Mouse (Mus musculus): ENCODE results near the gene Gm10643. TPM values are rescaled to one million over a fixed set of nuclear protein-coding genes. Genes with fewer than 3 reads are reported as not detected.

Gm10643 gene
- polyA plus RNA-seq, 1 experiment, result 0.82 TPM

DNA sequence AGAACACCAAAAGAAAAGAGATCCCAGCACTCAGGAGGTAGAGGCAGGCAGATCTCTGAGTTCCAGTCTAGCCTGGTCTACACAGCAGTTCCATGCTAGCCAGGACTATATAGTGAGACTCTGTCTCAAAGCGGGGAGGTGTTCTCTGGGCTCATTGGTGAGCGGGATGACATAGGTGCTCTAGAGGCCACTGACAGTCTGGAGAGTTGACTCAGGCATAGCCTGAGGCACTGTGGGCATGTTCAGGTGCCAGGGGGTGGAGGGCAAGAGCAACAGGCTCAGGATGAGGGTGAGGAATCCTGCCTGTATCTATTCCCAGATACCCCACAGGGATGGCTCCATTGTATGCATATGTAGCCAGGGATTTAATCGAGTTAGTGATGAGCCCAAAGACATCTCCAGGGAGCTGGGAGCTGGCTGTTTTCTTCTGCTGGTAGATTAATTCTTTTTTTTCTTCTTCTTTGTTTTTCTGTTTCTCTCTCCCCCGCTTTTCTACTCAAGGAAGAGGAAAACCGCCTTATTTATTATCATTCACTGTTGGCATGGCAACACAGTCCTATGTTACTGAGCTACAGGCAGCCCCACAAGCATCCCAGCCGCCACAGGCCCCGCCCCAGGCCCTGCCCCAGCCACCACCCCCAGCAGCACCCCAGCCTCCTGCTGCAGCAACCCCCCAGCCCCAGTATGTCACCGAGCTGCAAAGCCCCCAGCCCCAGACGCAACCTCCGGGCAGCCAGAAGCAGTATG is 8.5 kb upstream of the Gm10643 start:
- no peak for DNase-seq (ENCODE audit: low read depth, low spot score)
- WGBS, result 58% methylated on average over 10 of the region's 10 CpGs

DNA sequence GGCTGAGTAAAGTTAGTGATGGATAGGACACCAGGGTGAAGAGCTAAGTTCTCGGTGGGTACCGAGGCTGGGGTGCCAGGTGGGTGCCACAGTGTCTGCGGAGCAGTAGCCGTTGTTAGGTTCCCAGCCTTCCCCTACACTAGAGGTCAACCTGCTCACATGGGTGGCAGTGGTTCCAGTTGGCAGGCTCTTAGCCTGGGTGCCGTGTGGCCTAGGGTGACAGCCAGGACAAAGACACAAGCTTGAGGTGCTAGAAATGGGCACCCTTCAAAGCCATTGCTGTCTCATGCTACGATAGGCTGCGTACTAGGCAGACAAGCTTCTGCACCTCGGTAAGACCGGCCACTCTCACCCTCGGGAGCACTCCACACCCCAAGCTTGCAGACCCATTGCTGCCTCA is 7.4 kb upstream of the Gm10643 start:
- WGBS, result 87% methylated on average over 10 of the region's 10 CpGs

DNA sequence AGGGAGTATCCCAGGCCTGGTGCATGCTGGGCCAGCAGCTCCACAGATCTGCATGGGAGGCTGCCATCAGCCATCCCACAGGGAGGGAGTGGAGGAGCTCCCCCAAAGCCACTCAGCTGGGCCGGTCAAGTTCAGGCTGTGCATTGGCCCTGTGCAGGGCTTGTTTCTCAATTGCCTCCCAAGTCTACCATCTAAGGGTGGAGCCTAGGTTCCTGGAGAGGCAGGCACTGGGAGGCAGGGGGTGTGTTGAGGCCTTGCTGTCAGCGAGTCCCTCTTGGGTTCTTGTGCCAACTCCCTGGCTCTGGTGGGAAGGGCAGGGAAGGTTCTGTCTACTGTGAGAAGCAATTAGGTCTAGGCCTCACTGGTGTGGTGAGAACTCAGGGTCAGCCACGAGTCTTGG is 7.0 kb upstream of the Gm10643 start:
- WGBS, result 64% methylated on average over 3 of the region's 3 CpGs
- DNase-seq (ENCODE audit: low read depth, low spot score), result no peak

More for the DNA sequence above, 7.4 kb upstream of the Gm10643 start:
- no peak for DNase-seq (ENCODE audit: low read depth, low spot score)

DNA sequence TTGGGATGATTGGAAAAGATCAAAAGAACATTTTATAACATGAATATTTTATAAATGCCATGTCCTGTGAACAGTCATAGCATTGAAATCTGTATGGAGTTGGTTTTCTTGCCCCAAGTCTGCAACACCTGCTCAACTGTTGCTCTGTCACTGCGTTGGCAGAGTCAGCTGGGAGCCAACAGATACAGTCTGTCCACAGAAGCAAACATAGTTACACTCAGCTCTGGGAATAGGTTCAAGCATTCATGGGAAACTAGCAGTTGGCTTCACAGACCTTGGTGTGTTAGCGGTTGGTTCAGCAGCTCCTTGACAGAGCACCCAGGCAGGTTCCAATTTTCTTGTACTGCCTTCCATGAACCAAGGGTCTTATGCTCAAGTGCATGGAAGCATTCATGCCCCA is 5.7 kb upstream of the Gm10643 start:
- no peak for DNase-seq (ENCODE audit: low read depth, low spot score)
- WGBS, result 46% methylated on average over 2 of the region's 2 CpGs

DNA sequence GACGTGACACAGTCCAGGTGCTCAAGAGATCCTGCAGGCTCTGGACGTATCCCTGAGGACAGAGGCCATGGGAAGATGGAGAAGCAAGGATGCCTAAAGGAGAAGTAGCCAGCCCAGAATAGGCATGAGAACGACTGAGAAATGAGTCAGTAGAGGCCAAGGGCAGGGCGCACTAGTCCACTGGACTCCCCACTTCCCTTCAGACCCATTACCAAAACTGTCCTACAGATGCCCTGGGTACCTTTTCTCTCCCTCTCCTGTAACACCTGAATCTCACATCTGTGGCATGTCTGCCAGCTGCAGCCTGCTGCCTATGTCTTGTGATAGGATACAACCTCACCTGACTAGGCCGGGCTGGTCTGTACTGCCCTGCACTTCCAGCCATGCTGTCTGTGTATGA is 5.3 kb upstream of the Gm10643 start:
- no peak for DNase-seq (ENCODE audit: low read depth, low spot score)
- WGBS, result 77% methylated on average over 5 of the region's 5 CpGs

DNA sequence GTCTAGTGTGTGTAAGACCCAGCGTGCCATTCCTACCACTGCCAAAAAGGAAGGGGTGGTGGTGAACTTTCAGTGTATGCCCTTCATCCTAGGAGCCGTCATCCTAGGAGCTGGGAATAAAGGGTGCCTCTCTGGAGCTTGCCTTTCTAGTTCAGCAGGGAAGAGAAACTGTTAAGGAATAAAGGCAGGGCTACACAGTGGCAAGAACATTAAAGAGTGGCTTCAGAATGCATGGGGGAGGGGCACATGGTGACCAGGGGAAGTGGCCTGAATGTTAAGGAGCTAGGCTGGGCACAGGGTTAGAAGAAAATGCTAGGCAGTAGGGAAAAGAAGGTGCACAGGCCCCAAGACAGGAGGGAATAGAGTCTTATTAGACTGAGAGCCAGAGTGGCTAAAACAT is 4.8 kb upstream of the Gm10643 start:
- WGBS, result 56% methylated on average over 2 of the region's 2 CpGs
- no peak for DNase-seq (ENCODE audit: low read depth, low spot score)

DNA sequence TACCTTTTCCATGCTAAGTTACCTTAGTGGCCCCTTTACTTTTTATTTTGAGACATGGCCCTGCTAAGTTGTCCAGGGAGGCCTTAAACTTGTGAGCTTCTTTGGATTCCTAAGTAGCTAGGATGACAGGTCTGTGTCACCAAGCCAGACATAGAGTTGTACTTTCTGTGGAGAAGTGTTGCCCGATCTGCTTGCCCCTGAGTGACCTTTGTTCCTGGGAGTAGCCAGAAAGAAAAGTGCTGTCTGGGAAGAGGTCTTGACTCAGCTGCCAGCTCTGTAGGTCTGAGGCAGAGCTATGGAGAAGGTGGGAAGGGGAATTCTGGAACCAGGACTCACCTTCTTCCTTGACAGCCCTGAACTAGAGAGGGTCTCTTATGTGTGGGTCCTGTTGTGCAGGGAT is 4.2 kb upstream of the Gm10643 start:
- DNase-seq (ENCODE audit: low read depth, low spot score), result peak; percentile 36
- WGBS, result 8% methylated on average over 1 of the region's 1 CpGs

DNA sequence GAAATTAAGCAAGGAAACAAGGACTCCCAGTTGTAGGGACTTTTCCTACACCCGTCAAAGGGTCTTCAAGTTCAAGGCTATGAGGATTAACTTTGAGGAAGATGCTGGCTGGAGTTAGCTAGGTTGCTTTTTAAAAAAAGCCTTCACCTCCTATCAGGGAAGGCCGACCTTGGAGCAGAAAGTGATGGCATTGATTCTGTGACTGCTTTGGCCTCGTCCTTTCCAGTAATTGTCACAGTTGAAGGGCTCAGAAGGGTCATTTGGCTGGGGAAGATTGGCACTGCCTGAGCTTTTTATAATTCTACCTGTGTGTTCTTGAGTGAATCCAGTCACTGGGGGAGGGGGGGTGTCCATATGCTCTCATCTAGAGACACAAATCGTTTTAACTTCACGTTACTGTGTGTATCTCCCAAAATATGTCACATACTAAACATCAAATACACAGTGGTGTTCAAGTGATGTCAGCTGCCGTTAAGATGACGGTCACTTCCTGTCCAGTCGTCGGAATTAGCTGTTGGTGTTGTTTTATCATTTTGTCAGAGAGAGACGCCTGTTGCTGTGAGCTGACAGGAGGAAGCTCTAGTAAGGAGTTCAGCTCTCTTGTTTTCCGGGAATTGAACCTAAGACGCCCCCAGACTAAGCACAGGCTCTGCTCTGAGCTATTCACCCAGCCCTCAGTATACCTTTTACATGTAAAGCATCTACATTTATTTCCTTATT is 3.5 kb upstream of the Gm10643 start:
- WGBS, result 40% methylated on average over 12 of the region's 12 CpGs

DNA sequence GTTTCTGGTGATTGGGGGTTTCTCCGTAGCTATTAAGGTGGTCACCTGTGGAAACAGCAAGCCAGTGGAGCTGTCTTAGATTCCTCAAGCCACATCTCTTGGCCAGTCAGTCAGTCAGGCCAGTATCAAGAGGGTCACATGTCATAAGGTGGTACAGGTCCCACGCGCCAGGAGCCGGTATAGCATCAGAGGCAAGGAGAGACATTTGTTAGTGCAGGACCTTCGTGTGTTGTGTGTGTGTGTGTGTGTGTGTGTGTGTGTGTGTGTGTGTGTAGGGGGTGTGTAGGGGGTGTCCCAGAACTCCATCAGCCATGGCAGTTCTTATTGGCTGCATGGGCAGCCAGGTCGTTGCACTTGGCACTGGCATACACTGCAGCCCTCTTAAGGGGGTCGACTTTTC is 3.0 kb upstream of the Gm10643 start:
- 73% methylated on average over 7 of the region's 7 CpGs for WGBS

More for the DNA sequence above, 3.5 kb upstream of the Gm10643 start:
- DNase-seq (ENCODE audit: low read depth, low spot score), result no peak

DNA sequence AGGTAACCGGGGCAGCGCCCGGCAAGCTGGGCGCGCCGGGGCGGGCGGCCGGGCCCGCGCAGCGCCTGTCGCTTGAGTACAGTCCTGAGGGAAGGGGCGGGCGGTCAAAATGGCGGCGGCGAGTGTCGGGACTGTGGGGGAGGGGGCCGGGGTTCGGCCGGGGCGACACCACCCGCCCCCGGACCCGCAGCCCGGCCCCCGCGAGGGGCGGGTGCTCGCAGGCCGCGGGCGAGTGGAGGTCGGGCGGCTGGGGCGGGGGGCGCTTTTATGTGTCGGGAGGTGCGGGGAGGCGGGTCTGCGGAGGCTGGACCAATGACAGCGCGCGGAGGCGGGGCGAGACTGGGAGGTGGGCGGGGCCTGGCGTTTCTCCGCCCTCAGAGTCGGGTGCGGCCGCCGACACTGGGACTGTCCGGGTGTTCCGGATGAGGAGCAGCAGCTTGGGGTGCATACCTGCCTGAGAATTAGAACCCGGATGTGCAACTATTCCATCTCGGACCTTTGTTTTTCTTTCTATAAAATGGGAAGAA is 2.2 kb upstream of the Gm10643 start:
- under 1% methylated on average over 58 of the region's 58 CpGs for WGBS

More for the DNA sequence above, 3.0 kb upstream of the Gm10643 start:
- no peak for DNase-seq (ENCODE audit: low read depth, low spot score)

DNA sequence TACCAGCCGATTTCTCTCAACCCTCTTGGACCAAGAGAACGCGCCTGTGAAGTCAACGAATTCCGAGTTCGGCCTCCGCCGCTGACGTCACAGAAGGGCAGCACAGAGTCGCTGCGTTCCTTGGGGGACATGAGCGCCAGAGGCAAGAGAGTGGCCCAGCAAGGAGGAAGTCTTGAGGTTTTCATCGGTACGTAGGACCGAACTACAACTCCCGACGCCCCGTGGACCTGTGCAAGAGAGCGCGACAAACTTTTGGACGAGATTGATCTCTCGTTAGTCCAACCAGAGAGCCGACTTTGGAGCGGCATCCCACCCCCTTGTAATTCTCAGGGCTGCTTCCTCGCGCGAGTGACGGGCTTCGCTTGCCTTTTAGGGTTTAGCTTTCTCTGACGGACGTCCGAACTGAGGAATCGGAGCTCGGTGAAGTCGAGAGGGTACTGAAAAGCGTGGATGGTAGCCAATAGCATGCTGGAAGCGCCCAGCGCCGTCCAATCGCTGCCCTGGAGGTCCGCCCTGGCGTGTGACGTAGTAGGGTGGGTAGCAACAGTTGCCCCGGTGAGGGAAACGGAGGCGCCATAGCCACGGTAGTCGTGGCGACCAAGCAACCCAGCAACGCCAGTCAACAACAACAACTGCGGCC is 1.5 kb upstream of the Gm10643 start, which contains the start of gene Rfx1:
TSS of gene Rfx1 (plus strand) at position 544 of the 640 bp plus-strand sequence.
- under 1% methylated on average over 51 of the region's 51 CpGs for WGBS
- peak; percentile 100 for DNase-seq (ENCODE audit: low read depth, low spot score)

More for the DNA sequence above, 2.2 kb upstream of the Gm10643 start:
- DNase-seq (ENCODE audit: low read depth, low spot score), result peak; percentile 60

DNA sequence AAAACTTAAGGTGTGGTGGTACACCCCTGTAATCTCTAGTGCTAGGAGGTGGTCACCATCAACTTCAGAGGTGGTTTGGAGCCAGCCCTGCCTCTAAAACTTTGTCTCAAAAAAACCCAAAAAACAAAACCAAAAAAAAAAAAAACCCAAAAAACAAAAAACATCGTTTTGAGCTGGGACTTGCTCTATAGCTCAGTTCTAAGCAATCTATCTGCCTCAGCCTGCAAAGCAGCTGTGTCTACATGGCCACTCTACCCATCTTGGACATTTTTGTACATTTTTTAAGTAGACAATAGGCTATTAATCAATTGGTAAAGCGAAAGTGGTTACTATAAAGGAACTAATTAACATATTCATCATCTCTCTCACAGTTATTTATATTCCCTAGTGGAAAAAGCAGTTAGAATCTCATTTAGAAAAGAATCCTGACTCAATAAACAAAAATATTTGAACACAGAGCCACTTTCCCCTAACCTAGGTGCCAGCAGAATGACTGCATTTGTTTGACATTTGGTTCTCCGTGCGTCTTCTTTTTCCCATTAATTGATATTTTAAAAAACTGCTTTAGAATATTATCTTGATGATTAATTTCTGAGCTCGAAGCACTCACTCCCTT is 628 bp upstream of the Gm10643 start:
- no peak for DNase-seq (ENCODE audit: low read depth, low spot score)
- 23% methylated on average over 5 of the region's 5 CpGs for WGBS

DNA sequence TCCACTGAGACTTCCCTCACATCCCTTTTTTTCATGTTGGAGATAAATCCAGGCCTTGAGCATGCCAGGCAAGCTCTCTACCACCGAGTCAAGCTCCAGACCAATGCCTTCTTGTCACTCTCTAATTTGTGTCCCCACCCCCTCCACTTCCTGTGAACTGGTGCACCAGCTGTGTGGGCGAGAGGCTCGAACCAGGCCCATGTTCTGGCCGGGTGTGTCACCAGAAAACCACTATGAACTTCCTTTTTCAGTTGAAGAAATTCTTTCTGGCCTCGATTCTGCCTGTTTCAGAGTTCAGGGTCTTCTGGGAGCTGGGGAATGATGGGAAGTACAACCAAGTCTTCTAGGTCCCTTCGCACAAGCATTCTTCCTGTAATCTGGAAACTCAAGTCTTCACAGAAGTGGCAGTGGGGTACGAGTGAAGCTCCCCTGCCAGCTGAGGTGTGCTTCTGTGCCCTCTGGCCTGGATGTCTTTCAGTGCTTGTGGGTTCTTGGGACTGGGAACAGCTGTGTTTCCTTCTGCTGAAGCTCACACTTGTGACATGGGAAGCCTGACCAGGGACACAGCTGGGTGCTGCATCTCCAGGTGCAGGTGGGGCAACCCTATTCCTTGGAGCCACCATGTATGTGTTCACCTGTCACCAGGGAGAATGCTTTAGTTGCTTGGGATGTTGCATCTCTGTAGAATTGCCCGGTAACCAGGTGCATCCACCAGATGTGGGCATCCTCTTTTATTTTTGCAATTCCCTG is 901 bp downstream of the Gm10643 start:
- no peak for DNase-seq (ENCODE audit: low read depth, low spot score)
- WGBS, result 52% methylated on average over 8 of the region's 8 CpGs

DNA sequence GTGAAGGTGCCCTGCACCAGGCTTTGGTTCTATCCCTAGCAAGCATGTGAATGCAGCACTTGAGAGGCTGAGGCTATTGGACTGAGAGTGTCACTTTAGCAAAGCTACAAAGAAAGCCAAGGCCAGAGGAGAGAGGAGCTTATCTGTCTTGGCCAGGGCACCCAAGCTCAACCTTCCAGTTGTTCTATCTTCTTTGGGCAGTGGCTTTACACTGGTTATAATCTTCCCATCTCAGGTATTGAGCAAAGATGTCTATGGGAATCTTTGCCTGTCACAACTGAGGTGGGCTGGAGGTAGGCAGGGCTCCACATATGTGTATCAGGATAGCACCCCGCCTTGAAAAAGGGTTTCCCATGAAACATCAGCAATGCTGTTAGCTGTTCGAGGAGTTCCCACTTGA is 4.7 kb downstream of the Gm10643 start:
- DNase-seq (ENCODE audit: low read depth, low spot score), result no peak
- 85% methylated on average over 2 of the region's 2 CpGs for WGBS

DNA sequence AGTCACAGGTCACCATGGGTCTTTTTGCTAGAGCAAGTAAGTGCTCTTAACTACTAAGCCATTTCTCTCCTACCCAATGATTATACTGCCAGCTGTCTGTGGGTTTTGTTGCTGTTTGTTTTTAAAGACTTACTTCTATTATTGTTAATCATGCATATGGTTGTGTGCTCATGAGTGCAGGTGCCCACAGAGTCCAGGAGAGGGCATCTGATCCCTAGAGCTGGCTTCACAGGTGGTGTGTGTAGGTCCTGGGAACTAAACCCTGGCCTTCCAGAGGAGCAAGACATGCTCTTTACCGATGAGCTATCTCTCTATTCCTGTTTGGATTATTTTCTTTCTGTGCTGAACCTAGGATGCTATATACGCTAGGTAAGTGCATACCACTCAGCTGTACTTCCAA is 5.7 kb downstream of the Gm10643 start:
- WGBS, result 93% methylated on average over 2 of the region's 2 CpGs
- no peak for DNase-seq (ENCODE audit: low read depth, low spot score)

DNA sequence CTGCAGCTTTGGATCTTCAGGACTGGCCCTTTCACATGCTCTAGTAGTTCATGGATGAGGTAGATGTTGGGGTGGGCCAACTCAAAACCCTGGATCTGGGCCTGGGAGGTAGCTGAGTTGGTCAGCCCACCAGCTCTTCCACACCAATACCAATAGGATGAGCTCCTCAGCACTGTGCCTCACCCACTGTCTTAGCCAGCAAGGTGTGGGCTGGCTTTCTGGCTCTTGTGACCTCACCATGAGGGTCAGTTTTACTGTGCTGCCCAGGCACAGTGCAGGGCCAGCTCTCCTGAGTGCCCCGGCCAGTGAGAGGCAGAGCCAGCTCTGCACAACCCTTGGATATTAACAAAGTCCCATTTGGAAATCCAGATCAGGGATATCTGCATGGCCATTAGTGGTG is 7.1 kb downstream of the Gm10643 start:
- no peak for DNase-seq (ENCODE audit: low read depth, low spot score)
- 90% methylated on average over 1 of the region's 1 CpGs for WGBS

DNA sequence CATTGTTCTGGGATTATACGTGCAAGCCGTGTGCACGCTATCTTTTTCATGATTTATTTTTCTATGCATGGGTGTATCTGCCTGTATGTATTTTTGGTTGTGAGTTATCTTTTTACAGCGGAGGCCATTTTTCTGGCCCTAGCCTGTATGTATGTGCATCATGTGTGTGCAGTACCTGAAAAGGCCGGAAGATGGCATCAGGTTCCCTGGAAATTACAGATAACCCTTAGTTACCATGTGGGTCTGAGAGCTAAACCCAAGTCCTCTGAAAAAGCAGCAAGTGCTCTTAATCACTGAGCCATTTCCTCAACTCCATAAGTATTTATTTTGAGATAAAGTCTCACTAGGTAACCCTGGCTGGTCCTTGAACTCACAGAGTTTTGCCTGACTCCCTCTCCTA is 11.7 kb downstream of the Gm10643 start:
- WGBS, result 94% methylated on average over 5 of the region's 5 CpGs
- DNase-seq (ENCODE audit: low read depth, low spot score), result no peak

DNA sequence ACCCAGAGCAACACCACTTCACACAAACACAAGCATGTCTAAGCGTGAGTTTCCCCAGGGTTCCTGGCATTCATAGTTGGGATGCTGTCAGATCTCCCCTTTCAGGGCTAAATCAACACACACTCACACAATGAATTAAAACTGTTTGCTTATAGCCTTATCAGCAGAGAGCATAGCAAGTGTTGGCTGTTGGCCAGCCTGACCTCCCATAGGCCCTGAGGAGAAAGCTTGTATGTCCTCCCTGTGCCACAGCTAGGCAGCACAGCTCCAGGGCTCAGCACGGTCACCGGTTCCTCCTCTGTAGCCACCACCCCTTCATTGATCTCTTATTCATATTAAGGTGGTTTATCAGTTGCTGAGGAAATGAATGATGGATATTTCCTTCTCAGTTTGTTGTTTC is 12.2 kb downstream of the Gm10643 start:
- DNase-seq (ENCODE audit: low read depth, low spot score), result no peak
- 39% methylated on average over 3 of the region's 3 CpGs for WGBS

DNA sequence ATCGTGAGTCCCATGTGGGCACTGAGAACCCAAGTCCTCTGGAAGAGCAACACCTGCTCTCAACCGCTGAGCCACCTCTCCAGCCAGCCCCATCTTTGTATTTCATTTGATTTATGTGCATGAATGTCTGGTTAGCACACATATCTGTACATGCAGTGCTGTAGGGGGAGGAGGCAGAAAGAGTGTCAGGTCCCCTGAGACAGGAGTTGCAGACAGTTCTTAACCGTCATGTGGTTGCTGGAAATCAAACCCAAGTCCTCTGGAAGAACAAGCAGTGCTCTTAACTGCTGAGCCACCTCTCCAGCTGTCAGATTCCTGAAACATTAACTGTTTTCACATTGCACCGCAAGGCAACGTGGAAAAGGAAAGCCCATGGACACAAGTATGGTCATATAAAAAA is 16.8 kb downstream of the Gm10643 start:
- 65% methylated on average over 5 of the region's 5 CpGs for WGBS

More for the DNA sequence above, 16.8 kb downstream of the Gm10643 start:
- DNase-seq (ENCODE audit: low read depth, low spot score), result no peak

Measured in large intestine, adult 2 months (tissue).